Mouse (Mus musculus): ENCODE measurements around the gene Npcd.

The Npcd gene

DNA sequence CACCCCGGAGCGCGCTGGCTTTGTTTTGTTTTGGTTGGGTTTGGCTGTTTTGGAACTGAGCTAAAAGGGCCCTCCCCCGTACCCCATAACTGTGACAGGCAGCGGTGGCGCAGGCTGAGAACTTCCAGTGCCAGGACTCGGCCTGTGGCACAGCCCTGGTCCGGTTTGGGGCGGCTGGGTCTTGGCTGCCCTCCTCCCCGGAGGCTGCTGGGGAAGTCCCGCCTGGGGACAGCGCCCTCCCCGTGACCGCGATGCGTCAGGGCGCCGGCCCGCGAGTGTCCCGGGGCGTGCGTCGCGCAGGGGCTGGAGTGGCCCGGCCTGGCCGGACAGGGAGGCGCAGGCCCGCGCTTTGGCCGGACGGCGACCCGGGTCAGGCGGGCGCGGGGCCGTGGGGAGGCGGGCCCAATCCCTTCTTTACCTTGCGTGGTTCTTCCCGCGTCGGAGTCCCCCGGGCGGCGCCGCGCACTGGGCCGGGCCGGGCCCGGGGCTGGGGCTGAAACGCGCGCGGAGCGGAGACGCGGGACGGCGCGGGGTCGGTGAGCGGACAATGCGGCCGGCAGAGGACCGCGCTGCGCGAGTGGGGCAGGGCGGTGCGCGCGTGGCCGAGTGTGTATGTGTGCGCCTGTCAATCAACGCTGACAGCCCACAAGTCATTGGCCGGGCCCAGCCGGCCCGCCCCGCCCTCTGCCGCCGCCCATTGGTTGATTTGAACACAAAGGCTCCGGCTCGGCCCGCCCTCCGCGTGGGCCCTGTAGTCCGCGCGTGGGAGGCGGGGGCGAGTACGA lies 91.9 kb downstream of the Npcd start, which contains the start of gene Sun2:
Sun2 (minus strand) TSS at position 616 of the 785 bp plus-strand sequence.
- peak; percentile 83 for DNase-seq (ENCODE audit: low read depth, low spot score)

DNA sequence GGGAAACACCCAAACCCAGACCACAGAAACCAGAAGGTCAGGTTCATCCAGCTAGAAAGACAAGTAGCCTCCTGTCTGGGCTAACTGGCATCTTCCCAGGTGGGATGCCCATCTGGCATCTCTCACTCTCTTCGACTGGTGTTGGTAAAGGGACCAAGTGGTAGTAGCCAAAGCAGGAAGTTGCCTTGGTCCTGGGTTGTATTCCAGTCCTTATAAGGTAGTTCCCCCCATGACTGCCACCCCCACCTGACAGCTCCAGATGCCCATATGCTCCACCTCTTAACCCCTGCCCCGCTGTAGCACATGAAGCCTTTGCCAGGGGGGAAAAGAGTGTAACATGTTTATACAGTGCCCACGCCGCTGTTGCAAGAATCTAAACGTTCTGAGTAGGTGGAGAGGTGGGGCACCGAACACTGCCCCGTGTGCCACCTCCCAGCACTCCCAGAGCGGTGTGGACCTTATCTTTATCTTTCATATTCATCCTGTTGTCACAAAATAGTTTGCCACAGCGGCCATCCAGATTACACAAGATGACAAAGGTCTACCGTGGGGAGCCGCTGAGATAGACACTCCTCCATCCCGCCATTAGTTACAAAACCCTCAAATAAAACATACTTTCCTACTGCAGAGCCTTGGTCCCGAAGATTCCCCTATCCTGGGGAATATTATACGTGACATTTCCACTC lies 92.7 kb downstream of the Npcd start:
- peak; percentile 82 for DNase-seq (ENCODE audit: low read depth, low spot score)

DNA sequence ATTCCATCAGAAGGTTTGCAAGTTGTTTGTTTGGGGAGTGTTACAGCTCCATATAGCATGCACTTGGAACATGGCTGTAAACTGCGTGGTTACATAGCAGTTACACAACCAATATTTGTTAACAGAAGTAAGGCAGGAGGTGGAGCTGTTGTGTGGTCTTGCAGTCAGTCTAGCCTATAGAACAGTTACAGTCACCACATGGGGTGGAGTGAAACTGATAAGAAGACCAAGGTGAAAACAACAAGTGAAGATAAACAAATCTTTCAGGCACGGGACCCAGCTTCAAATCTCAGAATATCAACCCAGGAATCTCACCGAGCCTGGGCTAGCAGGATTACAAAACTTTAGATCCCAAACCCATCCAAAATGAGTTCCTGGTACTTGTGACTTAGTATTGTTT lies 93.3 kb downstream of the Npcd start:
- peak; percentile 26 for DNase-seq (ENCODE audit: low read depth, low spot score)

Measured in 3T3-L1 (cell line).